In genomic region chr14:45438931-45439275, GRCm38 (mm10) we compare ENCODE assay signal across 24 mouse cellular contexts. TPM values are rescaled to one million over a fixed set of nuclear protein-coding genes. Genes with fewer than 3 reads are reported as not detected.
DNase-seq lines count a peak whose midpoint lies in the region; ATAC-seq and TF ChIP-seq lines count a peak whose summit lies in the region.
"Had no signal": no experiment of that assay in that cellular context is flagged by ENCODE, and none has a peak within 500 bp of the region (broad histone marks: within the 10 kb centered on the region; RNA-seq: fewer than 3 reads in every experiment).

No protein-coding gene starts in this region.

- ATAC-seq in kidney, postnatal 0 days (replicated peaks; ENCODE audit: low FRiP score, low read depth), result no peak
- no peak for ATAC-seq in limb, embryonic 12.5 days (ENCODE audit: insufficient number of reproducible peaks, insufficient read depth, low FRiP score, low TSS enrichment, low read depth)
- ATAC-seq: activated CD4-positive, CD25-positive, alpha-beta regulatory T cell, adult 4 months; forebrain, embryonic 13.5 days; forebrain, embryonic 16.5 days; hindbrain, postnatal 0 days had no signal

- no peak overlapping the region for H3K4me3 ChIP-seq in kidney, adult 2 months (ENCODE audit: insufficient read depth, low read depth, low read length)
- no peak overlapping the region for H3K4me3 ChIP-seq in kidney, postnatal 0 days (replicated peaks; ENCODE audit: low read depth, low read length)
- no peak overlapping the region for H3K4me3 ChIP-seq in limb, embryonic 12.5 days (replicated peaks)
- H3K4me3 ChIP-seq: forebrain, embryonic 10.5 days; forebrain, embryonic 13.5 days; gastrocnemius, adult 2 months; heart, embryonic 10.5 days; heart, embryonic 13.5 days had no signal

- no peak overlapping the region for H3K4me2 ChIP-seq in kidney, postnatal 0 days (ENCODE audit: low read length)
- H3K4me2 ChIP-seq in limb, embryonic 12.5 days, result no peak overlapping the region
- H3K4me2 ChIP-seq: forebrain, embryonic 13.5 days; heart, embryonic 13.5 days; hindbrain, embryonic 14.5 days had no signal

- no peak for TF ChIP-seq POLR2A in kidney, adult 2 months (IDR thresholded peaks at IDR 0.05; ENCODE audit: low read depth, low read length)

- no peak for TF ChIP-seq CTCF in kidney, adult 2 months (conservative IDR thresholded peaks at IDR 0.05; ENCODE audit: insufficient read depth, insufficient read length, low read depth, low read length)
- TF ChIP-seq CTCF in kidney, postnatal 0 days (IDR thresholded peaks at IDR 0.05; ENCODE audit: low read depth), result no peak

- no peaks in the 10 kb centered on the region for H3K9me3 ChIP-seq in kidney, postnatal 0 days (replicated peaks; ENCODE audit: low read length)
- no peaks in the 10 kb centered on the region for H3K9me3 ChIP-seq in limb, embryonic 12.5 days
- H3K9me3 ChIP-seq: forebrain, embryonic 10.5 days; forebrain, embryonic 13.5 days; heart, embryonic 10.5 days; heart, embryonic 13.5 days had no signal

- WGBS in kidney, adult 2 months, result 70% methylated on average over 2 of the region's 2 CpGs
- WGBS in kidney, postnatal 0 days, result 81% methylated on average over 2 of the region's 2 CpGs
- WGBS in limb, embryonic 12.5 days, result 16% methylated on average over 2 of the region's 2 CpGs

- no peaks in the 10 kb centered on the region for H3K36me3 ChIP-seq in kidney, adult 2 months (ENCODE audit: control insufficient read depth, insufficient read depth, low read length)
- H3K36me3 ChIP-seq in kidney, postnatal 0 days (ENCODE audit: insufficient read depth, low read length), result no peaks in the 10 kb centered on the region
- H3K36me3 ChIP-seq in limb, embryonic 12.5 days, result no peaks in the 10 kb centered on the region
- H3K36me3 ChIP-seq: forebrain, embryonic 10.5 days; heart, embryonic 10.5 days; heart, embryonic 13.5 days had no signal

- H3K27me3 ChIP-seq in kidney, adult 2 months (replicated peaks; ENCODE audit: control insufficient read depth, insufficient read depth, low read length), result no peaks in the 10 kb centered on the region
- H3K27me3 ChIP-seq in kidney, postnatal 0 days (ENCODE audit: insufficient read depth, low read length), result no peaks in the 10 kb centered on the region
- no peaks in the 10 kb centered on the region for H3K27me3 ChIP-seq in limb, embryonic 12.5 days
- H3K27me3 ChIP-seq: forebrain, embryonic 13.5 days; heart, embryonic 13.5 days had no signal

- no peak overlapping the region for H3K9ac ChIP-seq in kidney, postnatal 0 days (ENCODE audit: low read depth, low read length)
- no peak overlapping the region for H3K9ac ChIP-seq in limb, embryonic 12.5 days (replicated peaks)
- H3K9ac ChIP-seq: forebrain, embryonic 13.5 days; heart, embryonic 13.5 days; hindbrain, embryonic 14.5 days had no signal

- H3K4me1 ChIP-seq in kidney, adult 2 months (ENCODE audit: control insufficient read depth, insufficient read depth, low read length), result peaks cover 12% of the 10 kb centered on the region; the same call in 1 of the 2 replicates
- H3K4me1 ChIP-seq in kidney, postnatal 0 days (replicated peaks; ENCODE audit: insufficient read depth, low read length), result peaks cover 11% of the 10 kb centered on the region; the same call in 1 of the 2 replicates
- peaks cover 53% of the 10 kb centered on the region for H3K4me1 ChIP-seq in limb, embryonic 12.5 days (replicated peaks)
- H3K4me1 ChIP-seq: forebrain, embryonic 13.5 days had no signal

- no peak for DNase-seq in kidney, adult 2 months
- DNase-seq in kidney, adult 18-20 months, result no peak
- DNase-seq in kidney, postnatal 0 days (ENCODE audit: low spot score), result peak; percentile 51
- DNase-seq in kidney, postnatal 4 days, result no peak
- DNase-seq in heart, adult 9 months (ENCODE audit: low spot score in 2 of 2), result no peak
- DNase-seq: adrenal gland, adult 8-10 months; adrenal gland, postnatal 25 days; cerebellum, adult 18-20 months; cerebellum, adult 9-10 months; cerebellum, postnatal 14 days; gastrocnemius, adult 2 months; gastrocnemius, postnatal 25 days; heart, adult 18-20 months; heart, postnatal 14 days; heart, postnatal 4 days had no signal

- peak overlapping the region; percentile 37; the same call in 1 of the 2 replicates for H3K27ac ChIP-seq in kidney, adult 2 months (ENCODE audit: insufficient read depth, low read depth, low read length)
- no peak overlapping the region for H3K27ac ChIP-seq in kidney, postnatal 0 days
- H3K27ac ChIP-seq in limb, embryonic 12.5 days, result peak overlapping the region; percentile 45; the same call in 1 of the 2 replicates
- H3K27ac ChIP-seq: forebrain, embryonic 10.5 days; forebrain, embryonic 13.5 days; heart, embryonic 10.5 days; heart, embryonic 13.5 days; hindbrain, embryonic 14.5 days; hindbrain, postnatal 0 days had no signal

RNA-seq across cellular contexts. Expression of gene Gnpnat1, which starts 34.2 kb away (rescaled TPM):
- polyA plus RNA-seq in kidney, adult 2 months (2012; rRNA removed), result 8.0 and 10.1 TPM in 2 replicates
- 79.0 and 83.3 TPM in 2 replicates for polyA plus RNA-seq in kidney, postnatal 0 days (2015; fragmentation: Nextera tagmentation; extraction: Ambion mirVana)
- polyA plus RNA-seq in limb, embryonic 12.5 days (2016; fragmentation: Nextera tagmentation; extraction: Ambion mirVana), result 48.1 and 49.9 TPM in 2 replicates
